Mouse (Mus musculus) retina, postnatal 7 days (tissue): Measurements from ENCODE around the gene Iffo1.

Experiments
- DNase-seq: peaks from one replicate; pipeline ENCODE4 v3.0.0-alpha.2; 2012; ENCODE audit warnings: low read depth, low spot score

Iffo1 gene

GRCm38 (mm10) chr6:125192016-125192714, 47.1 kb downstream of the Iffo1 start:
- peak; percentile 93 for DNase-seq

- DNase-seq, result no peak
Measured at GRCm38 (mm10) chr6:125192841-125193240, 47.8 kb downstream of the Iffo1 start.

- DNase-seq, result no peak
Measured at GRCm38 (mm10) chr6:125193390-125193789, 48.3 kb downstream of the Iffo1 start.

- no peak for DNase-seq
Measured at GRCm38 (mm10) chr6:125195541-125196075, 50.6 kb downstream of the Iffo1 start.

- no peak for DNase-seq
Measured at GRCm38 (mm10) chr6:125196301-125196700, 51.3 kb downstream of the Iffo1 start.

GRCm38 (mm10) chr6:125197166-125197565, 52.1 kb downstream of the Iffo1 start:
- DNase-seq, result no peak

GRCm38 (mm10) chr6:125210436-125210835, 65.4 kb downstream of the Iffo1 start:
- no peak for DNase-seq
